Mouse (Mus musculus) right cerebral cortex, postnatal 10 days (tissue): Measurements from ENCODE around the gene Racgap1.
A peak's percentile ranks its signal among the peaks of the same experiment; 100 is the strongest.

Source experiments
- DNase-seq, 2 experiments: peaks; one replicate each; pipeline ENCODE4 v3.0.0; 2021; ENCODE audit warnings: low spot score in 2 of 2

The Racgap1 gene

DNA sequence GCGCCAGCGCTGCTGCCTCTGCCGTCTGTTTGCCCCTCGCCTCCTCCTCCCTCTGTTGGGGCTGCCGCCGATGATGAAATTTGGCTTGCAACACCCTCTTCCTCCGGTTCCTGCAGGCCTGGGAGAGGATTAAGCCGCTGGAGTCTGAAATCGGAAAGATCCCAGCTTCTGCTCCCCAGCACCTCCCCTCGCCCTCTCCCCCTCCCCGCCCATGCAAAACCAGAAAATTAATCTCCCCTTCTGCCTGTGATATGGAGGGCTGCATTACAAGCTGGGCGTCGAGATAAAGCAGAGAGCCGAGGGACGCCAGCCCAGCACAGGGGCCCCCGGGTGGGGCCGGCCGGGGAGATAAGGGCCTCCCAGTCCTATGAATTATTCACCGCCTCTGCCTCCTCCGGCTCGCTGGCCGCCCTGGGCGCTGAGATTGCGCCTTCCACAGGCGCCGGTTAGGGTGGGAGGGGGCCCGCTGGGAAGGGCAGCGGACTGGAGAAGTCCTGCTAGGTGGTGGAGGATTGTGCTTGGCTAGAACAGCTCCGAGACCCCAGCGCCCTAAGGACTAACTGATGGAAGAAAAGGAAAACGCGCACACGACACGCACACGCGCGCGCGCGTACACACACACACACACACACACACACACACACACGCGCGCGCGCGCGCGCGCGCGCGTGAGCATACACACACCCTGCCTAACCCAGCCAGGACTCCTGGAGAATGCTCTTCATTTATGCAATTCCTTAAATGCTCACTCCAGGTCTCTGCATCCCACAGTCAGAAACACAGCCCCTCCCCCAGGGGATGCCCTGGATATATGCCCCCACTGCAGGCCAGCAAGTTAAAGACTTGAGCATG lies 13.4 kb upstream of the Racgap1 start:
- DNase-seq, result peak; percentile 81 to 86

DNA sequence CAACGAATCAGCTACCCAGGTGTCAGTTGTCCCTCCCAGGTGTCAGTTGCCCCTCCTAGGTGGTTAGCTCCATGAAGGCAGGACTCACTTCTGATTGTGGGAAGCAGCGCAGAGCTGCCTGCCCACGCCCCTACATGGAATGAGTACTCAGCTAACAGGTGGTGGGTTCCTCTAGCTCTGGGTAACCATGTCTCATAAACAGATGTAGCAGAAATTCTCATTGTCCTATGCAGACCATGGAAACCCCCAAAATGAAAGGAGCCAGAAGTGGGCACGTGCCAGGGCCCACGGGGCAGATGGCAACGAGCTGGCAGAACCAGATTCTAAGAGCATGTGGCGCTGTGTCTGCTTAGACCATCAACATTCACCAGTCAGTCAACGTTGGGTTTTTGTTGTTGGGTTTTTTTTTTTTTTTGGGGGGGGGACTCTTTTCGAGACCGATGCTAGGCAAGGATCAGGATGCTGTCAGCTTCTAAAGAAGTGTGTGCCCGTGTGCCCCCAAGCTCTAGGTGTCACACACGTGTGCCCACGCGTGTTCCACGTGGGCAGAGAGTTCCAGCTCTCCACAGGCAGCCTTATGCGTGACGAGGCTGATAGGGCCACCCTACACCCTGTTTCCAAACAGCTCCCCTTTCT lies 12.6 kb upstream of the Racgap1 start:
- DNase-seq, result peak; percentile 47 to 60

DNA sequence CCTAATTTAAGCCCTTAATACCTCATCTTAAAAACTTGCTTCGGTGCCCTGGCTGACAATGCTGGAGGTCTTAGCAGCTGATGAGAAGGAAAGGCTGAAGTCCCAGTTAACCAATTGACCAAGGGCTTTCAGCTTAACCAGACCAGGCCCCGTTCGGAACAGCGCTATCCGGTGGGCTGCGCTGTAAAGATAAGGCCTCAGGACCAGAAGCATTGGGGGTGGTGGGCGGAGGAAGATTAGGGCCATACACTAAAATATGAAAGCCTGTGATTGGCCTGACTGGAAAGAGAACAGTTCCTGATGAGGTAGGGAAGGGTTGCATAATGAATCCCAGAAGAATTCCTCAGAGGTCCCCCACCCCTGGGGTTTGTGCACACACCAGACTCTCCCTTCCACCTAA lies 10.9 kb upstream of the Racgap1 start:
- DNase-seq, result no peak

DNA sequence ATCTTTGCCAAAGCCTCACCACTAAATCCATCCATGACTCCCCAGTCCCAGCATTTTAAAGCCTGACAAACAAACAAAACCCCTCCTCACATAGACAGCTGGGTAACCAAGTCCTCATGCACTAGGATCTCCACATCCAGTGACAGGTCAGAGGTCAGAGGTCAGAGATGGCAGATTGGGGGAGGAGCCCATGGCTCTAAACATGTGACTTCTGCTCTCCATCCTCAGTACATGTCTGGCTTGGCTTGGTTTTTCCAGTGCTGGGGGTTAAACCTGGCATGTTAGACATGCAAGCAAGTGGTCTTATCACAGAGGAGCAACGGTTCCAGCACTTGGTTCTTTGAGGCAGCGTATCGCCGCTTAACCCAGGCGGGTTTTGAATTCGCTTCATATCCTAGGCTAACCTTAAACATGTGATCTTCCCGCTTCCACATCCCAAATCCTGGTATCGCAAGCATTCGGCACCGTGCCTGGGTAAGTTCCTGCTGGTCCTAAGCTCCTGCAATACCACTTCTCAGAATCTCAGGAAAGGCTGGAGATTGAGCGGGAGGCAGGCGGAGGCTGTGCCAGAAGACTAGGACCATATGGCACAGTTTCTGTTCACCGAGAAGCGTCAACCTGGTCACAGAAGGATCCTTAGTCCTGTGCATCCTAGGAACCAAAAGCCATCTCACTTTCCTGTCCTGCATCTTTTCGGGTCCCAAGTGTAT lies 9.8 kb upstream of the Racgap1 start:
- DNase-seq, result peak in 1 of 2 experiments; percentile 45

DNA sequence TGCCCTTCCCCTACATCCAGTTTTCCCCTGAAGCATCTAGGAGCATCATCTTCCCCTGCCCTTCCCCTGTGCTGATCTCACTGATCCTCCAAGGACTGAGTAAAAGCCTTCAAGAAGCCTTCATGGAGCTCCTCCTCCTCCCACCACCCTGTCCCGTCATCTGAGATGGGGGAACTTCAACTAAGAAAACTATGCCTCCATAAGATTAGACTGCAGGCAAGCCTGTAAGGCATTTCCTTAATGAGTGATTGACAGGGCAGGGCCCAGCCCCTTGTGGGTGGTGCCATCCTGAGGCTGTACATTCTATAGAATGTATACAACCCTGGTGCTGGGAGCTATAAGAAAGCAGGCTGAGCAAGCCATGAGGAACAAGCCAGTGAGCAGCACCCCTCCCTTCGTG lies 7.0 kb upstream of the Racgap1 start:
- no peak for DNase-seq

DNA sequence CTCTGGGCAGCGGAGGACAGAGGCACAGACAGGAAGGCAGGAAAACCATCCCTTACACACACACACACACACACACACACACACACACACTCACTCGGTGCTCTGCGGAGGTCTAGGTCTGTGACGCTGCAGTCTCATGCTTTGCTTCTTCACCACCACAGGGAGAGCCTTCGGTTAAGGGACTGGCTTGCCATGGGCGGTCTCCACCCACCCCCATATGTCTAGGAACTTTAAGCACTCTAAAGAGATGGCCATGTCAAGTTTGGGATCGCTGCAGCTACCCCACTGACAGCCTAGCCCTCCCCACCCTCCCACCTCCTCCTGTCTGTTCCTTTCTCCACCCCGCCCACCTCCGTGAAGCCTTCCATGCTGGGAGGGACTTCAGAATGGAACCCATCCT lies 4.5 kb upstream of the Racgap1 start:
- no peak for DNase-seq

DNA sequence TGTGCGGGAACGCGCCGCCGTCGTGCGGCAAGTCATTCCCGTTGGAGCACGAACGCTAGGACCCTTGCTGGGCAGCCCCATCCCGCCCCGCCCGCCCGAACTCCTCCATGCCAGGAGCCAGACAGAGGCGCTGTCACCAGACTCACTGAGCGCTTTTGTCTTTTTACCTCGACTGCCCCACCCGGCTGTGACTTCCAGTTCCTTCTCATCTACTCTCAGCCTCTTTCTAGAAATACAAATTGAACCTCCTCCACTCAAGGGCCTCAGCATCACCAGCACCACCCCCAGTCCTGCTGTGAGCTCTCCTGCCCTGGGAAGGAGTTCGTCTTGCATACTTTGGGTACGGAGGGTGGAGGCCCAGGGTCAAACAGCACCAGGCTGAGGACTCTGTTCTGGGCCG lies 2.4 kb upstream of the Racgap1 start:
- no peak for DNase-seq

DNA sequence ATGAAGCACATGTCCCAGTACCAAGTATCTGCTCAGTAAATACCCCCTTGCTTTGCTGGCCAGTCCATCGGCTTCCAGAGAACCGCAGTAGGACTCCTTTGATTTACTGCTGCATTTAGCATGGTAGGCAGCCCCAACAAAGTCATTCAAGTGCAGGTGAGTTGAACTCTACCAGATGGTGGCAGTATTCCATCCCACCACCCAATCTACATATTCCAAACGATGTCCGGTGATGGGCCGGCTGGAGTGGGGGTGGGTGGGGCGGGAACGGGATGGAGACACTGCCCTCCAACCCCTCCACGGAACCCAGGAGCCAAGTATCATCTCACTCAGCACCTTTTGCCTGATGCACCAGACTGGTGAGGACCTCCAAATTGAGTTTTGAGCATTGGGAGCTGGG lies 1.8 kb upstream of the Racgap1 start:
- DNase-seq, result no peak

DNA sequence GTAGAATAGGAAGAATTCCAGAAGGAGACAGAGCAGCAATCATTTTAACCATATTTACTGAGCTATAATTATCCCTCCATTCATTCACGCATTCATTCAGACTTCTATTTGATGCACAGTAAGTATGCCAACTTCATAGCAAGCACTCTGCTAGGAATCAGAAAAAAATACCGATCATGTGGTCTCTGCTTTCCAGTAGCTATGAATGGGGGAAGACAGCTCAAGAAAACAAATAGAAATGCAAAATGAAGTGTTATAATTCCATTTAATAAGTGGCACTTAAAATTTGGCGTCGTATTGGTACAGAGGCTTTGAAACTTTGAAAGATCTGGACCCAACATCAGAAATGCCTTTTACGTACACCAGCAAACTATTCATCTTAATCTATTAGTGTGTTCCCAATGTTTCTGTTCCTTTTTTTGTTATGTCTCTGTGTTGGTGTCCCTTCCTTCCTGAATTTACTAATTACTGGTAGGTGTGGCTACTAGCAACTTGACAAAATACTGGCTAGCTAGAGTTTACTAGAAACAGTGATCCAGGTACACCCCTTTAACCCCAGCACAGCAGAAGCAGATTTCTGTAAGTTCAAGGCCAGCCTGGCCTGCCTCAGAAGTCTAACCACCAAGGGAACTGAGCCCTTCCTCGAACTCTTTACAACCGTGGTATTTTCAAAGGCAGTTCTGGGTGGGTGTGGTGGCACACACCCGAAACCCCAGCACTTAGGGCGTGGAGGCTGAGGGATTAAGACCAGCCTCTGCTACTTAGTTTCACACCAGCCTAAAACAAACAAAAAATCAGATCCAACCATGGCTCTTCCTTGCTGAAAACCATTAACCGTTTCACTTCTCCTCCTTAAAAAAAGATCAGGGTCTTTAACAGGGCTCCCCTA lies 772 bp upstream of the Racgap1 start:
- no peak for DNase-seq

DNA sequence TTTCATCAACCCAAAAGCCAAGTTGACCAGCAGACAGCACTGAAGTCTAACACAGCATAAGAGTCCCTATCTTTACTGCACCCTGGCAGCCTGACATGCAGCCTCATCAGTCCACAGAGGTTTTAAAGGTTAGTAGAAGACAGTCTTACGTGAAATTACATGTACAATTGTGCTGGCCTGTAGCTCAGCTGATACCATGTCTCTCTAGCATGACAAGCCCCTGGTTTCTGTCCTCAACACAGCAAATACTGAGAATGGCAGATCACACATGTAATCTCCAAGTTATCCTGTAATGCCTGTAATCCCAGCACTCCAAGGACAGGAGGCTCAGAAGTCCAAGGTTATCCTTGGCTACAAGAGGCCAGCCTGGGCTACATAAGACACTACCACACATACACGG lies 1.2 kb downstream of the Racgap1 start:
- no peak for DNase-seq

DNA sequence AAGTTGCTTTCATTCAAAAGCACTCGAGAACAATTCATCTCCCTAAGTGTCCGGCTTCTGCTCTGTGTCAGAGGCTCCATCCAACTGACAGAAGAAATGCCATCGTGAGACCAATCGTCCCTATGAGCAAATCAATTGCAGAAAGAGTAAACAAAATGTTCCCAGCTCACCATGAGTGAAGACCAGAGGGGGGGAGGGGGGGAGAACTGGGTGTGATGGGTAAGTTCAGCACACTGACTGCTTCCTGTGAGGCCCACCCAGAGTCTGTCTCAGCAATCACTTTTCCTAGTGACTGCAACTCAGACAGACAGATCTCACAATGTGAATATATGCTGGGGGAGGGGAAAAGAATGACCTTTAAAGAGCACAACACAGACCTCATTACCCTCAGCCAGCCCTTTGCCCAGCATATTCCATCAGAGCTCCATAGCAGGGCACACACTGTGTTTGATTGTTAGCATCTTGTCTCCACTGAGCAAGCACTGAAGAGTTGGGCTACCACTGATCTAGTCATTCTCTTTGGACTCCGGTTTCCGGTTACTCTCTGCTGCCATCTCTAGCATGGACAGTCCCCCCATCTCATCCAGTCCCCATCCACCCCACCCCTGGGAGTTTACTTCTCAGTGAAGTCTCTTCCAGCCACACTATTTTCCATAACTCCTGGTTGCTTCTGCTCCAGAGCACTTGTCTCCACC lies 2.2 kb downstream of the Racgap1 start:
- no peak for DNase-seq

DNA sequence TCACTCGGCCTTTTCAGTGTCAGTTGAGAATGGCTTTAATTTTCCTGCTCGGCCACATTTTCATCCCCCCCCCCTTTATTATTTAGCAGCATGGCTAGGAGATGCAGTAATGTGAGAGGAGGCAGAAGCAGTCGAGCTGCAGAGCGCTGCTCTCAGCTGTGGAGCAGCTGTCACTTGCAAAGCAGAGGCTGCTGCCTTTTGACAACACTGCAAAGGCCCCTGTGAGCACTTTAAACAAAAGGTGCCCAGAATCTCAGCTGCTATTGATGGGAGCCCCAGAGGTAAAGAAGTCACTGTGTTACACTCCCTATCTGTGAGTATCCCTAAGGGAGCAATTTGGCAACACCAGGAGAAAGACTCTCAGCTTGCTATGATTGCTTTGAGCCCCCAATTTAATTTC lies 3.1 kb downstream of the Racgap1 start:
- no peak for DNase-seq

DNA sequence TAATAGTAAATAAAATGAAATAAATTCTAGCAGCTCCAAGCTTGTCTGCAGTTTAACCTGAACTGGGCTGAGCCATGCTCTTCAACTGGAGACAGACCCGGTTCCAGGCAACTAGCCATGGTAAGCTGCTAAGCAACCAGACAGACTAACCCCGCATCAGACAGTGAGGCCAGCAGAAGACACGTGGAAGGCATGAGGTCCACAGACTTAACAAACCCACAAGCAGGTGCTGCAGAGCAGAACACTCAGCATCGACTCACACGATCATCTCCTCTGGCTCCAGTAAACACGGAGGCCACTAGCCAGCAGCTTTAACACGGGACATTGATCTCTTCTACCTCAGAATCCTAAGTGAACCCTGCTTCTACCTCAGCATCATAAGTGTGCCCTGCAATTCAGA lies 6.7 kb downstream of the Racgap1 start:
- DNase-seq, result peak; percentile 70 to 72

DNA sequence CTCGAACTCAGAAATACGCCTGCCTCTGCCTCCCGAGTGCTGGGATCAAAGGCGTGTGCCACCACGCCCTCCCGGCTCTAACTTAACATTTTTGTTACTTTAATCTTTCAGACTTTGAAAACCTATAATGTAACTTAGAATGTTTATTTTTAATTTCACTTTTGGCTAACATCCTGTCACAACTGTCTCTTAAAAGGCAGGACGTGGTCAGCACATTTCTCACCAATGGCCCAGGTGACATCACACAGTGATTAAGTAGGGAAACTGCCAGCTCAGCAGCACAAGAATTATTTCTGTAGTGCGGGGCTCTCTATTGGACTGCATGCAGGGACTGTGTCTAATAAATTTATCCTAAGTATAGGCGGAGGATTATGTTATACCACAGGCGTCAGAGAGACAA lies 7.6 kb downstream of the Racgap1 start:
- DNase-seq, result no peak

DNA sequence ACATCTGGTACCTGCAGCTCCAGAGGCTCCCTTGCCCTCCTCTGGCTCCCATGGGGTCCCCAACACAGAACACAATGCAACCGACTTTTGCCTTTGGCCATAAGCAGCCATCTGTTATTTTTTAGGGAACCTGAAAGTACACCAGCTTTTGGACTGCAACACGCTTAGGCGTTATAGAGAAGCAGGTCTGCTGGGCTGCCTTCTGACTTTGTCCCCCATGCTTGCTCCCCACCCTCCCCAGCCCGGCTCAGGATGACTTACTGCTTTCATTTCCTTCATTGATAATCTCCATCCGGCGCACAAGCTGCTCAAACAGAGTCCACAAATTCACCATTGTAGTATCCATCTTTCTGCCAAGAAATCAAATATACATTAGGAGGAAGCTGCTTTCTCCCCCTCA lies 8.8 kb downstream of the Racgap1 start:
- no peak for DNase-seq

DNA sequence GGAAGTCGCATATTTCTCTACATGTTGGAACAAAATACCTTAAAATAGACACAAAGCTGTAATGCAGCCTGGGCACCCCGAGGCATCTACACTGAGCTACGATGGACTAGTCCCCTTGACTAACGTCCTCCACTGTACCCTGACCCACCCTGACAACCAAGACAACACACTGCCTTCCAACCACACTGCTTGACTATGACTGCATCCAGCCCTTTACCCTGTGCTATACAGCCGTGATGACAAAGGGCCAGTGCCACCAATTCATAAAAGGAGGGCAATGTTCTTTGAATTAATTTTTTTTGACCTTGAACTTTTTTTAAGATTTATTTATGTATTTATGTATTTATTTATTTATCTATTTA lies 13.4 kb downstream of the Racgap1 start:
- no peak for DNase-seq

DNA sequence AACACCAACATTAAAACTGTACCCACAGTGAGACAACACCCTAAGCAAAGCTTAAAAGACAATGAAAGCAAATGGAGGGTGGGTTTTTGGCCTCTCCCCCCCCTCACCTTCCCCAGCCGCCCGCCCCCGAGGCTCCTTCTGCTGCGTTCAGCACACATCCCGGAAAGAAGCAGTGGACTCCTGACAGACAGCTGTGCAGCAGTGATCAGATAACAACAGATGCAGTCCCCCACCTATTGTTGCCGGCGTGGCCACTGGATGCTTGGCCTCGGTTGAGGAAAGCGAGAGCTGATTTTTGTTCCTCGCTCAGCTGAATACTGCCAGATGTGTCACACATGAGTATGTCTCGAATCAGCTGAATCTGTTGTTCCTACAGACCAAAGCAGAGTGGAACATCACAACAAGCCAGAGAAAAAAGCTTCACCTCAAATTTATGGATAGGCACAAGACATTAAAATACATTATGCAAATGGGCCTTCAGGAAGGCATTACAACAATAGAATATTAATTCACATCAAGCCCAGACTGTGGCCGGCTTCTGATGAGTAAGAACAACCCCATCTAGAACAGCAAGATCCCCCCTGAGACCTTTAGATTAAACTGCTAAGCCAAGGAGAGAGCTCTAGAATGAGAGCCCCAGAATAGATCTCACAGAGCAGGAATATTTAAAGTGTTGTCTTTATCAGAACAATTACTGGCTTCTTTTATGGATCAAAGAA lies 13.9 kb downstream of the Racgap1 start:
- DNase-seq, result no peak

DNA sequence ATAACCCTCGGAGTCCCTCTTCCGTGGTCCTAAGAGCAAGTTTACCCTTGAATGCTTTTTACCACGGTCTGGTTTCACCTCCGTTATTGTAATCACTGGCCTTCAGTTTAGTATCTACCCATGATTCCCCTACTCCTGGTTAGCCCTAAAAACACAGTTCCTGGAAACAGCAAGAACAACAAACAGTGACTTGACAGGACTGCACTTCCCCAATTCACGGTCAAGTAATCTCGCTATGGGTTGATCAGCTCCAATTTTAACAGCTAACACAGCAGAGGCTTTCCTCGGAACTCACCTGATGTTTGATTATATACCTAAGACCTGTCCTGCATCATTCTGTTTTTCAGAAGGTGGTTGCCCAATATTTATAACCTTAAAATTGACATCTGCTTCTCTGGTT lies 16.8 kb downstream of the Racgap1 start:
- no peak for DNase-seq

DNA sequence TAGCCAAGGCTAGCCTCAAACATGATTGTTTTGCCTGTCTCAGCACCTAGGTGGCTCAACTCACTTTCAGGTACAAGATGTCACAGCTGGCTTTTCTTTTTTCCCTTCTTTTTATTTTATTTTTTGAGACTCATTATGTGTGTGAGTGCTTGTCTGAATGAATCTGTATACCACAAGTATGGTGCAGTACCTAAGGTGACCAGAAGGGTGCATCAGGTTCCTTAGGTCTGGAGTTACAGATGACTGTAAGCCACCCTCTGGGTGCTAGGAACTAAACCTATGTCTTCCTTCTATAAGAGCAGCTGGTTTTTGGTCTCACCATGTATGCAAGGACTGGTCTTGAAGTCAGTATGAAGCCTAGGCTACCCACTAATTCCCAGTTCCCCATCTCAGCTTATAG lies 19.8 kb downstream of the Racgap1 start:
- DNase-seq, result no peak

DNA sequence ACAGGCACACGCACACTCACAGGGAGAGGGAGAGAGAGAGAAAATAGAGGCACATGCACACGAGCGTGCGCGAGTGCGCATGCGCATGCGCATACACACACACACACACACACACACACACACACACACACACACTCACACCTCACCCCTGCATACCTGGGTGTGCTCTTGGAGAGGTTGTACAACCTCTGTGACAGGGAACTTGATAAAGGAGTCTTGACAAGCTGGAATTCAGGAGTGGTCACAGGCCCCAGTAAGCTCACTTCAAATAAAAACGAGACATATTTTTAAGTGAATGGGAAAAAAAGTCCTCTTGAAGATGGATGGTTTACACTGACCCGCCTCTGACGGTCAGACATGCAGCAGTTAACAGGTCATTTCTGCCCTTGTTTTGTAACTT lies 29.4 kb downstream of the Racgap1 start:
- DNase-seq, result no peak

DNA sequence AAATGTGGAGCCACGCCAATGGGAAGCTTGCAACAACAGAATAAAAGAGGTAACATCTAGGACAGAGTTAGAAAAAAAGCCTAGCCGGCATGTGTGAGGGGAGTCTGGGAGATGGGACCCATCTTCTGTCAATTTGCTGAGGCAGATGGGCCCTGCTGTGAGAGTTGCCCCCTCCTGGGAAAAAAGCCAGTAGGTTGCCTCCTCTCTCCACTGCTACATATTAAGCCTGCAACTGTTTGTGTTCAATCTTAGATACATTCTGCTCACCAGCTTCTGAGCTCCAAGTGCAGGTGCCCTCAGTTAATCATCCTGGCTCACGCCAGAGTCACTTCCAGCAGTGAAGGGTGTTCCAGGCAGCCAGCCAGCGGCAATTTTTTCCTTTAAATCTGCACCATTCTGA lies 31.6 kb downstream of the Racgap1 start:
- peak; percentile 56 to 64 for DNase-seq
